Mouse (Mus musculus) limb, embryonic 13.5 days (tissue): Measurements from ENCODE around the gene Bnip3. TPM values are rescaled to one million over a fixed set of nuclear protein-coding genes. Genes with fewer than 3 reads are reported as not detected.

Source experiments
- ATAC-seq: fragments of 200-750 bp; cut with Nextera tagmentation; 2 replicates; pipeline ENCODE4 v1.8.0; 2017; ENCODE audit warnings: low read depth, moderate number of reproducible peaks, moderate TSS enrichment; ENCODE audit not compliant: low FRiP score
- H3K27ac ChIP-seq: fragments of 300-500 bp; sonication (generic); 2 replicates; pipeline ENCODE4 v1.5.1; 2015; ENCODE audit warnings: inconsistent platforms, mild to moderate bottlenecking, moderate library complexity
- H3K27me3 ChIP-seq: fragments of 300-500 bp; sonication (generic); 2 replicates; pipeline ENCODE4 v1.6.1; 2015; ENCODE audit warnings: mild to moderate bottlenecking, inconsistent platforms
- H3K36me3 ChIP-seq: fragments of 300-500 bp; sonication (generic); 2 replicates; pipeline ENCODE4 v1.6.1; 2015; ENCODE audit warnings: inconsistent platforms, mild to moderate bottlenecking, moderate library complexity
- H3K4me1 ChIP-seq: fragments of 300-500 bp; sonication (generic); 2 replicates; pipeline ENCODE4 v1.6.1; 2015; ENCODE audit warnings: inconsistent platforms
- H3K4me2 ChIP-seq: fragments of 300-500 bp; sonication (generic); replicated peaks from 2 replicates; pipeline ENCODE4 v1.6.1; 2015; ENCODE audit warnings: inconsistent platforms, mild to moderate bottlenecking, moderate library complexity
- H3K4me3 ChIP-seq: fragments of 300-500 bp; sonication (generic); 2 replicates; pipeline ENCODE4 v1.5.1; 2015; ENCODE audit warnings: moderate library complexity, mild to moderate bottlenecking, inconsistent platforms
- H3K9ac ChIP-seq: fragments of 300-500 bp; sonication (generic); 2 replicates; pipeline ENCODE4 v1.6.1; 2015; ENCODE audit warnings: mild to moderate bottlenecking, inconsistent platforms
- H3K9me3 ChIP-seq: fragments of 300-500 bp; sonication (generic); 2 replicates; pipeline ENCODE4 v1.6.1; 2016; ENCODE audit warnings: inconsistent platforms
- WGBS: fragments of 180-500 bp; shearing (Covaris S2); methylation state at CpG from one replicate; pipeline ENCODE4 v1.1.7; 2015; 5-methylcytosine and 5-hydroxymethylcytosine counted together
- polyA plus RNA-seq: library from polyadenylated mRNA; unstranded; fragments of >200 nt; fragmentation: Nextera tagmentation; extraction: Ambion mirVana; gene quantifications from 2 replicates; pipeline ENCODE4 v1.2.1, GENCODE M21; 2015

The Bnip3 gene
- 133 and 134 TPM in 2 replicates for polyA plus RNA-seq

DNA sequence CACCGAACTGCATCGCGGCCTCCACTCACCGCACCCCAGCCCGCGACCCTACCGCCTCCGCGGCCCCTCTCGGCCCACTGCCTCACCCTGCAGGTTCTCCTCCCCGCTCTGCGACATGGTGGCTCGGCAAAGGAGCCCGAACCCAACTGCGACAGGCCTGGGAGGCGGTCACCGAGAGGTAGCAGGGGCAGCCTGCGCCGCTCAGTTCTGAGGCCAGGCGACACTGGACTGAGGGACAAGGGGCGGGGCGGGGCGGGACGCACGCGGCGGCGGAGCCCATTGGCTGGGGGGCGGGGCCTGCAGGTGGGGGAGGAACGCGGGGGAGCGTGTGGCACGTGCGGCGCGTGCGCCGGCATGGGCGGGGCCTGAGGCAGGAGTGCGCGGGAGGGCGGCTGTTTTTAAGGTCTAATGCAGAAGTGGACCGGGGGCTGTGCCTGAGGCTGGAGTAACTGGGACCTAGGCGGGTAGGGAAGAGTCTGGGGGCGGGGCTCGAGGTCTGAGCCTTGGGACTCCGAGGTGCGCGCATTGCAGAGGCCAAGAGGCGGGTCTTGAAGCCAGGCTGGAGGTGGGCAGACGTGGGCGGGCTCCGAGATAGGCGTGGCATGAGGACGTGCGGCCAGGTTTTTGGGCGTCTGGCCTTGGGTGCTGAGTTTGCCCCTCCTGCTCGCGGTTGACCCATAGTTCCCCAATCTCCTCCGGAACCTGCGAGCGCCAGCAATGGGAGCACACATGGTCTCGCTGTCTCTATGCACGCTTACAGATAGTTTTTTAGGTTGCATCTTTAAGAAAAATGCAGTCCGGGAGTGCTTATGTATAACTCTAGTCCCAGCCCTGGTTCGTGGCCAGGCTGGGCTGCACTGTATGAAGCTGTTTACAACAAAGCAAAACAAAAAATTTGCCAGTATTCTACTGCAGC is at the start of gene Bnip3:
Bnip3 (minus strand) TSS at position 243 of the 916 bp plus-strand sequence.
- H3K9ac ChIP-seq = peak within 1 kb of the TSS; percentile 89
- H3K9me3 ChIP-seq = no peaks in the 10 kb centered on the region
- H3K4me2 ChIP-seq = peak within 1 kb of the TSS; percentile 75
- peak within 1 kb of the TSS; percentile 86 for H3K4me3 ChIP-seq
- H3K27ac ChIP-seq = peak within 1 kb of the TSS; percentile 84; the same call in 1 of the 2 replicates
- peaks cover 11% of the 10 kb centered on the region; the same call in 1 of the 2 replicates for H3K36me3 ChIP-seq
- ATAC-seq = peak; percentile 95
- no peaks in the 10 kb centered on the region for H3K27me3 ChIP-seq
- WGBS = under 1% methylated on average over 66 of the region's 66 CpGs
- peaks cover 42% of the 10 kb centered on the region for H3K4me1 ChIP-seq

DNA sequence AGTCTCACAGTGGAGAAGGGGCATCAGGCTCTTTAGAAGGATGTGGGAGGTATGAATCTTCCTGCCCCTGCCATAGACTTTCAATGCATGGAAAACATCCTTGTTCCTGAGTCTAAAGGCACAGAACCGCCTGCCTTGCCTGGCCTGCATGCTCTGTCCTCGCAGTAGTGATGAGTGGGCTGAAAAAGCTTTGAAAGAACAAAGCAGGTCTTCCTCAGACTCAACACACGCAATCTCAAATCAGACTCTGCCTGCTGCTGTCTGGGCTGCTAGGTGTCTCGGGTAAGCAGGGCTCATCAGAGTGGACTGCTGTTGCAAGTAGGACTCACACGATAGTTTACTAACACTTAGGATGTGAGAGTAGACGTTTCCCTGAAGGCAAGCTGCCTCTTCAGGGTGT is 47.8 kb upstream of the Bnip3 start:
- Histone ChIP-seq H3K4me1 (no peaks in the 10 kb centered on the region), H3K4me3 (no peak overlapping the region), H3K27ac (no peak overlapping the region), H3K36me3 (no peaks in the 10 kb centered on the region), H3K27me3 (no peaks in the 10 kb centered on the region), H3K4me2 (no peak overlapping the region), H3K9ac (no peak overlapping the region), H3K9me3 (no peaks in the 10 kb centered on the region)
- ATAC-seq = no peak
- 74% methylated on average over 6 of the region's 6 CpGs for WGBS

- H3K27ac ChIP-seq = no peak overlapping the region
- H3K4me3 ChIP-seq = no peak overlapping the region
- H3K4me1 ChIP-seq = no peaks in the 10 kb centered on the region
- H3K36me3 ChIP-seq = no peaks in the 10 kb centered on the region
- no peaks in the 10 kb centered on the region for H3K9me3 ChIP-seq
- H3K9ac ChIP-seq = no peak overlapping the region
- ATAC-seq = no peak
- H3K4me2 ChIP-seq = no peak overlapping the region
- 77% methylated on average over 7 of the region's 7 CpGs for WGBS
- H3K27me3 ChIP-seq = no peaks in the 10 kb centered on the region
Measured at GRCm38 (mm10) chr7:138955787-138956186, 46.5 kb upstream of the Bnip3 start.

DNA sequence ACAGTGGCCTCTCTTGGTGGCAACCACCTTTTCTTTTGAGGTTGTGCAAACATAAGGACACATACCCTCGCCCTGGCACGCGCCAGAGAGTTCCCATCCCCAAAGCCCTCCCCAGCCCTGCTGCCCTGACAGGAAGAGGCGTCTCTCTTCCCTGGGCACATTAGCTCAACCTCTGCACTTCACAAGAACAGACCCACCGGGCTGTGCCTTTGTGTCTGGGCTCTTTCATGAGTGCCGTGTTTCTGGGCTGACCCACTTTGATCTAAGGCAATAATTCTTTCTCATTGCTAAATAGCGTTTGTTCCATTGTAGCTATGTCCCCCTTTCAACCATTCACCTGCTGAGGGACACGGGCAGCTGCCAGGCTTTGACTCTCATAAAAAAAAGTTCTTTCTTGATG is 39.0 kb upstream of the Bnip3 start:
- Histone ChIP-seq H3K4me3 (no peak overlapping the region), H3K4me1 (no peaks in the 10 kb centered on the region), H3K27me3 (peaks cover 23% of the 10 kb centered on the region), H3K27ac (no peak overlapping the region), H3K9me3 (no peaks in the 10 kb centered on the region), H3K9ac (no peak overlapping the region), H3K36me3 (no peaks in the 10 kb centered on the region), H3K4me2 (no peak overlapping the region)
- ATAC-seq = no peak
- 30% methylated on average over 8 of the region's 8 CpGs for WGBS

DNA sequence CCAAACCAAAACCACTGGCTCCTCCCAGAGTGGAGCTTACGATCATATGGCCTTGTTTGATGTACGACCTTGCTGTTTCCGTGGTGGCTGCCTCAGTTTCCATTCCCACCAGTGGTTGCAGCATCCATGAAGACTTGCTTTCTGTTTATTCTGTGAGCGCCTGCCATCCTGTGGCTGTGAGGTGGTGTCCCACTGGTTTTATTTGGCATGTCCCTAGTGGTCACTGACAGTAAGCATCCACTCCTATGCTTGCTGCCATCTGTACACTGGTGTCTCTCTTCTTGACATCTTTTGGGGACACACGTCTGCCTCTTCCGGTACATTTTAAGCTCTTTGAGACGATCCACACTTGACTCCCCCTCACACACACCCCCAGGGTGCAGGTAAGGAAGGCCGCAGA is 38.4 kb upstream of the Bnip3 start:
- ATAC-seq = no peak
- Histone ChIP-seq H3K36me3 (no peaks in the 10 kb centered on the region), H3K9ac (no peak overlapping the region), H3K4me2 (no peak overlapping the region), H3K27me3 (peaks cover 29% of the 10 kb centered on the region), H3K9me3 (no peaks in the 10 kb centered on the region), H3K27ac (no peak overlapping the region), H3K4me1 (no peaks in the 10 kb centered on the region), H3K4me3 (no peak overlapping the region)
- 82% methylated on average over 8 of the region's 8 CpGs for WGBS

DNA sequence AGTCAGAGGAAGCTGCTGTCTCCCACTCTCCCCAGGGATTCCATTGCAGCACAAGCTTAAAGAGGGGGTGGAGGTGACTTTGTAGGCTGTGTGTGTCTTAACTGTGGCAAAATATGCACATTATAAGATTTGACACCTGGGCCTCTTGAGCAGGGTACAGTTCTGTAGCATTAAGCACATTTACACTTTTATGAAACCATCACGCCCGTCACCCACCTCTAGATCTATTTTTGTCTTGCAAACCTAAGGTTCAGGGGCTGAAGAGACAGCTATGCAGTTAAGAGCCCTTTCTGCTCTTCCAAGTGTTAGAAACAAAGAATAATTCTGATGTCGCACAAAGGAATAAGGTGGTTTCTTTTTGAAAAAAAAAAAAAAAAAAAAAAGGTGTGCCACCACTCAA is 36.3 kb upstream of the Bnip3 start:
- WGBS = 59% methylated on average over 3 of the region's 3 CpGs
- no peak overlapping the region for H3K27ac ChIP-seq
- no peaks in the 10 kb centered on the region for H3K9me3 ChIP-seq
- no peak overlapping the region for H3K9ac ChIP-seq
- H3K4me3 ChIP-seq = no peak overlapping the region
- no peak overlapping the region for H3K4me2 ChIP-seq
- H3K27me3 ChIP-seq = peaks cover 50% of the 10 kb centered on the region
- no peak for ATAC-seq
- H3K36me3 ChIP-seq = no peaks in the 10 kb centered on the region
- H3K4me1 ChIP-seq = peaks cover 7% of the 10 kb centered on the region

DNA sequence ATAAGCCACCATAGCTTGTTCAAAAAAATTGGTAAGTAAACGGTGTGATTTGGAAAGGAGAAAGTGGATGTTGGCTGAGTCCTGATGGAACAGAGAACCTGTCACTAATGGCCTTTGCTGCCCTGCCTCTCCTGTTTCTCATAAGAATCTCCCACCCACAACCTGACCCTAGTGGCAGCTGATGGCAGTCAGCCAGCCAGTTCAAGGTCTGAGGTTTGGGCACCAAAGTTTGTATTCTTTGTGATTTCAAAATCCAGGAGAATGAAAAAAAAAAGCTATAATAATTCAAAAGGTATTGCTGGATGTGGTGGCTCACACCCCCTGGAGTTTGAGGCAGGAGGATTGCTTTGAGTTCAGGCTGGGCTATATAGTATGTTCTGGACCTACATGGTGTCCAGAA is 33.0 kb upstream of the Bnip3 start:
- no peak overlapping the region for H3K4me3 ChIP-seq
- peaks cover 83% of the 10 kb centered on the region for H3K27me3 ChIP-seq
- no peak for ATAC-seq
- H3K4me2 ChIP-seq = no peak overlapping the region
- no peaks in the 10 kb centered on the region for H3K9me3 ChIP-seq
- H3K9ac ChIP-seq = no peak overlapping the region
- peaks cover 13% of the 10 kb centered on the region for H3K4me1 ChIP-seq
- no peak overlapping the region for H3K27ac ChIP-seq
- 93% methylated on average over 1 of the region's 1 CpGs for WGBS
- no peaks in the 10 kb centered on the region for H3K36me3 ChIP-seq

DNA sequence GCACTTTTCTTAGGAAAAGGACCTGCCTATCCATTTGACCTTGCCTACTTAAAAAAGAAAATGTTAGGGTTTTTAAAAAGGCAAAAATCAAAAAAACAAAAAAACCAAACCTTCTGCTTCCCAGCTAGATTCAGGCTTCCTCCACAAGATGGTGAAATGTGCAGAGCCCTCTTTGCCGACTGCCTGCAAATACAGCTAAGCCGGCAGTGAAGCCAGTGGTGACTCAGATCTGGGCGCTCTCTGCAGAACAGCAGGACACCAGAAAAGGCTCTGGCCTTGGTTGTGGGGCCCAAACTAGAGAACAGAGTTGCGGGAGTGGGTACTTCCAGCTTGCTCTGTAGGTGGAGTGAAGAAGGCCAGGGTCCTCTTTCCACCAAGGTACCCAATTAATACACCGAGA is 32.3 kb upstream of the Bnip3 start:
- peaks cover 13% of the 10 kb centered on the region for H3K4me1 ChIP-seq
- peak overlapping the region; percentile 91 for H3K4me2 ChIP-seq
- H3K9me3 ChIP-seq = no peaks in the 10 kb centered on the region
- no peaks in the 10 kb centered on the region for H3K36me3 ChIP-seq
- no peak overlapping the region for H3K9ac ChIP-seq
- H3K27me3 ChIP-seq = peaks cover 85% of the 10 kb centered on the region
- 27% methylated on average over 5 of the region's 5 CpGs for WGBS
- H3K4me3 ChIP-seq = peak overlapping the region; percentile 51
- H3K27ac ChIP-seq = no peak overlapping the region
- no peak for ATAC-seq

- Histone ChIP-seq H3K9me3 (no peaks in the 10 kb centered on the region), H3K4me3 (peak within 1 kb of the TSS; percentile 51), H3K4me1 (peaks cover 13% of the 10 kb centered on the region), H3K4me2 (peak within 1 kb of the TSS; percentile 91), H3K36me3 (no peaks in the 10 kb centered on the region), H3K27ac (no peak within 1 kb of the TSS), H3K27me3 (peaks cover 92% of the 10 kb centered on the region), H3K9ac (peak within 1 kb of the TSS; percentile 56)
- WGBS = under 1% methylated on average over 78 of the region's 78 CpGs
- peak; percentile 15; the same call in 1 of the 2 replicates for ATAC-seq
Measured at GRCm38 (mm10) chr7:138940612-138941461, 31.5 kb upstream of the Bnip3 start, which contains the start of gene Jakmip3. Gene Jakmip3, plus strand, starts transcription at chr7:138940730.

DNA sequence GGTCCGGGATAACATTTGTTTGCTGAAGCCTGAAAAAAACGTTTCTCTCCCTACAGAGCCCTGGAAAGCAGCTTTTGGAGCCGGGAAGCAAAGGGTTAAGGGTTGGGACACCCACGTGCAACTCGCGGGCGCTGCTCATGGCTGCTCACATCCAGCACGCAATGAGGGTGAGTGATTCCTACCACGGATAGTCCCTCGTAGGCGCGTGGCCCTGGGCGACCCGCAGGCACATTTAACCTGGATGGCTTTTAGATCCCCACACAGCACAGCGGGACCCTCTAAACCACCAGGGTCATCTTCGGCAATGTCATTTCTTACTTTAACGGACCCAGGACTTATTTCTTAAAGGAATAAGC is 30.9 kb upstream of the Bnip3 start:
- Histone ChIP-seq H3K27ac (no peak overlapping the region), H3K9ac (peak overlapping the region; percentile 56), H3K4me3 (peak overlapping the region; percentile 51), H3K36me3 (no peaks in the 10 kb centered on the region), H3K4me1 (peaks cover 13% of the 10 kb centered on the region), H3K27me3 (peaks cover 87% of the 10 kb centered on the region), H3K9me3 (no peaks in the 10 kb centered on the region), H3K4me2 (peak overlapping the region; percentile 91)
- ATAC-seq = peak; percentile 40; the same call in 1 of the 2 replicates
- WGBS = under 1% methylated on average over 17 of the region's 17 CpGs

- no peak for ATAC-seq
- peaks cover 13% of the 10 kb centered on the region for H3K4me1 ChIP-seq
- no peak overlapping the region for H3K4me2 ChIP-seq
- WGBS = 85% methylated on average over 7 of the region's 7 CpGs
- no peak overlapping the region for H3K9ac ChIP-seq
- peaks cover 75% of the 10 kb centered on the region for H3K27me3 ChIP-seq
- no peak overlapping the region for H3K27ac ChIP-seq
- no peak overlapping the region for H3K4me3 ChIP-seq
- H3K9me3 ChIP-seq = no peaks in the 10 kb centered on the region
- H3K36me3 ChIP-seq = no peaks in the 10 kb centered on the region
Measured at GRCm38 (mm10) chr7:138938991-138939390, 29.7 kb upstream of the Bnip3 start.

GRCm38 (mm10) chr7:138934523-138934922 is 25.2 kb upstream of the Bnip3 start:
- 87% methylated on average over 3 of the region's 3 CpGs for WGBS
- H3K9ac ChIP-seq = no peak overlapping the region
- H3K9me3 ChIP-seq = no peaks in the 10 kb centered on the region
- H3K4me2 ChIP-seq = no peak overlapping the region
- no peak overlapping the region for H3K27ac ChIP-seq
- H3K4me1 ChIP-seq = no peaks in the 10 kb centered on the region
- H3K27me3 ChIP-seq = peaks cover 31% of the 10 kb centered on the region
- no peak for ATAC-seq
- no peaks in the 10 kb centered on the region for H3K36me3 ChIP-seq
- H3K4me3 ChIP-seq = no peak overlapping the region
